Comparison of ENCODE assay signal across 9 mouse cellular contexts in genomic region chr1:136458691-136459245, GRCm38 (mm10). TPM values are rescaled to one million over a fixed set of nuclear protein-coding genes. Genes with fewer than 3 reads are reported as not detected.
A peak's percentile ranks its signal among the peaks of the same experiment; 100 is the strongest.
DNase-seq lines count a peak whose midpoint lies in the region; ATAC-seq and TF ChIP-seq lines count a peak whose summit lies in the region.
"Had no signal": no experiment of that assay in that cellular context is flagged by ENCODE, and none has a peak within 500 bp of the region (broad histone marks: within the 10 kb centered on the region; RNA-seq: fewer than 3 reads in every experiment).

No protein-coding gene starts in this region.

- no peak overlapping the region for H3K4me2 ChIP-seq in kidney, embryonic 16.5 days (replicated peaks; ENCODE audit: low read depth, low read length)
- H3K4me2 ChIP-seq: embryonic facial prominence, embryonic 13.5 days had no signal

- H3K4me3 ChIP-seq in kidney, adult 2 months (ENCODE audit: insufficient read depth, low read depth, low read length): no peak overlapping the region
- no peak overlapping the region for H3K4me3 ChIP-seq in kidney, embryonic 16.5 days (ENCODE audit: low read length)
- H3K4me3 ChIP-seq in MEL (ENCODE audit: control insufficient read depth in 1 of 2, insufficient read depth in 1 of 2, low read depth in 2 of 2, low read length in 2 of 2): no peak overlapping the region
- H3K4me3 ChIP-seq: embryonic facial prominence, embryonic 13.5 days had no signal

- H3K9me3 ChIP-seq in kidney, embryonic 16.5 days (ENCODE audit: low read length): no peaks in the 10 kb centered on the region
- H3K9me3 ChIP-seq in MEL (replicated peaks; ENCODE audit: insufficient read depth, low read length): no peaks in the 10 kb centered on the region
- H3K9me3 ChIP-seq: embryonic facial prominence, embryonic 13.5 days had no signal

- H3K27ac ChIP-seq in kidney, adult 2 months (ENCODE audit: insufficient read depth, low read depth, low read length): no peak overlapping the region
- no peak overlapping the region for H3K27ac ChIP-seq in kidney, embryonic 16.5 days (ENCODE audit: low read length)
- H3K27ac ChIP-seq in MEL (ENCODE audit: control insufficient read depth, low read depth, low read length): no peak overlapping the region
- H3K27ac ChIP-seq: embryonic facial prominence, embryonic 13.5 days had no signal

- 0 out of 2 replicates have a peak, but pooled peaks cover 3% of the 10 kb centered on the region for H3K4me1 ChIP-seq in kidney, adult 2 months (ENCODE audit: control insufficient read depth, insufficient read depth, low read length)
- H3K4me1 ChIP-seq in kidney, embryonic 16.5 days (ENCODE audit: insufficient read depth, low read length): no peaks in the 10 kb centered on the region
- H3K4me1 ChIP-seq in MEL (ENCODE audit: control insufficient read depth in 1 of 2, insufficient read depth in 2 of 2, low read length in 2 of 2): no peaks in the 10 kb centered on the region

- DNase-seq in kidney, adult 2 months: peak; percentile 36
- DNase-seq in 416B (ENCODE audit: low read depth): peak; percentile 84
- peak; percentile 85 for DNase-seq in MEL (ENCODE audit: low read depth, low spot score)
- peak; percentile 88 for DNase-seq in embryo, embryonic 10.5 days (ENCODE audit: low spot score)
- peak; percentile 41 for DNase-seq in lung, postnatal 10 days
- no peak for DNase-seq in right cerebral cortex, postnatal 25 days
- no peak for DNase-seq in right cerebral cortex, postnatal 36 days (ENCODE audit: low spot score in 2 of 2)

- peak; percentile 31; the same call in 1 of the 2 replicates for TF ChIP-seq CTCF in kidney, adult 2 months (conservative IDR thresholded peaks at IDR 0.05; ENCODE audit: insufficient read depth, insufficient read length, low read depth, low read length)
- peak; percentile 49 to 92 (median 58) for TF ChIP-seq CTCF in MEL (IDR thresholded peaks at IDR 0.05 in 2 of 3, conservative IDR thresholded peaks at IDR 0.05 in 1 of 3; ENCODE audit: control insufficient read depth in 1 of 3, insufficient read depth in 1 of 3, low read depth in 2 of 3, low read length in 3 of 3, poor library complexity in 1 of 3, severe bottlenecking in 1 of 3)

- H3K27me3 ChIP-seq in kidney, adult 2 months (replicated peaks; ENCODE audit: control insufficient read depth, insufficient read depth, low read length): no peaks in the 10 kb centered on the region
- no peaks in the 10 kb centered on the region for H3K27me3 ChIP-seq in kidney, embryonic 16.5 days (ENCODE audit: insufficient read depth, low read length)
- no peaks in the 10 kb centered on the region; a peak in 1 of 4 replicates for H3K27me3 ChIP-seq in MEL (ENCODE audit: control insufficient read depth in 1 of 2, insufficient read depth in 2 of 2, low read length in 2 of 2)
- H3K27me3 ChIP-seq: embryonic facial prominence, embryonic 13.5 days had no signal

- no peak for TF ChIP-seq POLR2A in kidney, adult 2 months (IDR thresholded peaks at IDR 0.05; ENCODE audit: low read depth, low read length)
- TF ChIP-seq POLR2A in MEL (IDR thresholded peaks at IDR 0.05; ENCODE audit: control insufficient read depth in 1 of 2, insufficient read depth in 1 of 2, low read depth in 1 of 2, low read length in 2 of 2, poor library complexity in 1 of 2): no peak

- no peaks in the 10 kb centered on the region for H3K36me3 ChIP-seq in kidney, adult 2 months (ENCODE audit: control insufficient read depth, insufficient read depth, low read length)
- H3K36me3 ChIP-seq in kidney, embryonic 16.5 days (ENCODE audit: insufficient read depth, low read length): no peaks in the 10 kb centered on the region
- H3K36me3 ChIP-seq in MEL (ENCODE audit: control insufficient read depth in 1 of 2, insufficient read depth in 2 of 2, low read length in 2 of 2): no peaks in the 10 kb centered on the region
- H3K36me3 ChIP-seq: embryonic facial prominence, embryonic 13.5 days had no signal

- H3K79me2 ChIP-seq in MEL (ENCODE audit: control insufficient read depth, insufficient read depth, low read length, poor library complexity): no peaks in the 10 kb centered on the region

- ATAC-seq in kidney, embryonic 16.5 days (ENCODE audit: low FRiP score, low TSS enrichment): no peak

- TF ChIP-seq RAD21 in MEL (IDR thresholded peaks at IDR 0.05; ENCODE audit: low read depth, low read length): peak; percentile 96

- WGBS in kidney, adult 2 months: 27% methylated on average over 9 of the region's 9 CpGs
- WGBS in kidney, embryonic 16.5 days: 28% methylated on average over 9 of the region's 9 CpGs

- H3K9ac ChIP-seq in kidney, embryonic 16.5 days (replicated peaks; ENCODE audit: low read length): no peak overlapping the region
- no peak overlapping the region for H3K9ac ChIP-seq in MEL (ENCODE audit: control insufficient read depth, low read depth, low read length, poor library complexity, severe bottlenecking)
- H3K9ac ChIP-seq: embryonic facial prominence, embryonic 13.5 days had no signal

- no peak for TF ChIP-seq EP300 in MEL (IDR thresholded peaks at IDR 0.05; ENCODE audit: low read depth in 1 of 2, low read length in 2 of 2)

TF ChIP-seq in MEL, 35 proteins besides CTCF, POLR2A, EP300 and RAD21:
- TF ChIP-seq GABPA (IDR thresholded peaks at IDR 0.05; ENCODE audit: low read depth, low read length) (no peak), POLR2AphosphoS2 (IDR thresholded peaks at IDR 0.05; ENCODE audit: low read length) (no peak), CHD2 (IDR thresholded peaks at IDR 0.05; ENCODE audit: low read length) (no peak), ZKSCAN1 (IDR thresholded peaks at IDR 0.05; ENCODE audit: low read depth, low read length) (no peak), SIN3A (IDR thresholded peaks at IDR 0.05; ENCODE audit: low read length) (no peak), E2F4 (IDR thresholded peaks at IDR 0.05; ENCODE audit: borderline replicate concordance, low read depth, low read length) (no peak), KAT2A (conservative IDR thresholded peaks at IDR 0.05; ENCODE audit: low read depth, low read length) (no peak), HCFC1 (IDR thresholded peaks at IDR 0.05; ENCODE audit: low read depth, low read length) (no peak), ZNF384 (IDR thresholded peaks at IDR 0.05; ENCODE audit: low read depth, low read length) (peak; percentile 66; the same call in 1 of the 2 replicates), MXI1 (IDR thresholded peaks at IDR 0.05; ENCODE audit: low read depth, low read length) (no peak), MYC (IDR thresholded peaks at IDR 0.05; ENCODE audit: low read depth, low read length) (no peak), POLR2AphosphoS5 (IDR thresholded peaks at IDR 0.05; ENCODE audit: borderline replicate concordance, low read depth, low read length) (no peak), NELFE (IDR thresholded peaks at IDR 0.05; ENCODE audit: low read depth, low read length) (no peak), USF2 (IDR thresholded peaks at IDR 0.05; ENCODE audit: borderline replicate concordance in 1 of 2, insufficient read depth in 1 of 2, low read depth in 1 of 2, low read length in 2 of 2) (no peak), ZC3H11A (IDR thresholded peaks at IDR 0.05; ENCODE audit: low read depth, low read length) (peak; percentile 95), BHLHE40 (IDR thresholded peaks at IDR 0.05; ENCODE audit: borderline replicate concordance, low read depth, low read length) (no peak), SMC3 (IDR thresholded peaks at IDR 0.05; ENCODE audit: low read depth, low read length) (peak; percentile 88), NRF1 (IDR thresholded peaks at IDR 0.05; ENCODE audit: insufficient read depth, low read depth, low read length, poor library complexity, severe bottlenecking) (no peak), GATA1 (IDR thresholded peaks at IDR 0.05; ENCODE audit: low read depth, low read length) (no peak)

RNA-seq across cellular contexts. Expression of gene Kif14, which starts 7.4 kb away (rescaled TPM):
- 0.04 and 0.05 TPM in 2 replicates for polyA plus RNA-seq in kidney, adult 2 months (2012; rRNA removed)
- 4.7 and 6.7 TPM in 2 replicates for polyA plus RNA-seq in kidney, embryonic 16.5 days (2015; fragmentation: Nextera tagmentation; extraction: Ambion mirVana)
- 6.5 and 9.5 TPM in 2 replicates for total RNA-seq in MEL (2012; rRNA removed)
- polyA plus RNA-seq in MEL (2012; ENCODE audit: insufficient read depth in 1 of 2, insufficient read length in 2 of 2, low read depth in 1 of 2, low replicate concordance in 2 of 2, missing spikeins in 1 of 2): 10 to 100 TPM in 1 of 2 experiments, not detected in 1; 15.8 TPM

RNA-seq across cellular contexts. Expression of gene Ddx59, which starts 43.7 kb away (rescaled TPM):
- polyA plus RNA-seq in kidney, adult 2 months (2012; rRNA removed): 4.3 and 4.9 TPM in 2 replicates
- 17.8 and 19.9 TPM in 2 replicates for polyA plus RNA-seq in kidney, embryonic 16.5 days (2015; fragmentation: Nextera tagmentation; extraction: Ambion mirVana)
- 6.0 and 6.1 TPM in 2 replicates for total RNA-seq in MEL (2012; rRNA removed)
- polyA plus RNA-seq in MEL (2012; ENCODE audit: insufficient read depth in 1 of 2, insufficient read length in 2 of 2, low read depth in 1 of 2, low replicate concordance in 2 of 2, missing spikeins in 1 of 2): 1 to 10 TPM in 1 of 2 experiments, not detected in 1; 6.9 TPM

Comparison
In these comparisons a context has a peak if more than half of its experiments do, and no peak if none do; other contexts are left out.
1. DNase-seq: peak in kidney, adult 2 months (single experiment), 416B (single experiment), MEL (single experiment), embryo, embryonic 10.5 days (single experiment) and lung, postnatal 10 days (single experiment); none in right cerebral cortex, postnatal 25 days (single experiment) and right cerebral cortex, postnatal 36 days (0 of 2).